Mouse (Mus musculus): ENCODE results near the gene Rhcg. TPM values are rescaled to one million over a fixed set of nuclear protein-coding genes. Genes with fewer than 3 reads are reported as not detected.

The Rhcg gene
- not detected in 2 replicates for total RNA-seq (2014; fragmentation: Nextera tagmentation)
- not detected in 2 replicates for total RNA-seq (2017)
- polyA plus RNA-seq (2012): not detected in 2 replicates

- no peak within 1 kb of the TSS for H3K4me3 ChIP-seq (ENCODE audit: low read depth, low read length)
- ATAC-seq (ENCODE audit: extremely low read depth, insufficient number of reproducible peaks, low FRiP score, poor library complexity, severe bottlenecking): no peak
These were observed at the start of gene Rhcg for GRCm38 (mm10) chr7:79617418-79617817. TSS of gene Rhcg (minus strand) at chr7:79617657.

GRCm38 (mm10) chr7:79666690-79667089, 49.2 kb upstream of the Rhcg start:
- H3K4me1 ChIP-seq (ENCODE audit: insufficient read depth, low read depth, low read length): peaks cover 31% of the 10 kb centered on the region
- TF ChIP-seq GATA2 (IDR thresholded peaks at IDR 0.05; ENCODE audit: borderline replicate concordance, low read depth, low read length) (no peak), GATA1 (IDR thresholded peaks at IDR 0.05; ENCODE audit: borderline replicate concordance, low read length) (no peak), POLR2AphosphoS5 (IDR thresholded peaks at IDR 0.05; ENCODE audit: insufficient replicate concordance, low read depth, low read length) (no peak), TAL1 (conservative IDR thresholded peaks at IDR 0.05; ENCODE audit: low read depth, low read length) (no peak), CTCF (IDR thresholded peaks at IDR 0.05; ENCODE audit: low read depth, low read length) (no peak)
- no peak for ATAC-seq (ENCODE audit: extremely low read depth, insufficient number of reproducible peaks, low FRiP score, poor library complexity, severe bottlenecking)
- no peaks in the 10 kb centered on the region for H3K9me3 ChIP-seq (replicated peaks)
- peaks cover 84% of the 10 kb centered on the region for H3K36me3 ChIP-seq (replicated peaks)
- no peak for DNase-seq (ENCODE audit: low spot score)
- H3K4me3 ChIP-seq (ENCODE audit: low read depth, low read length): no peak overlapping the region
- no peaks in the 10 kb centered on the region for H3K27me3 ChIP-seq (ENCODE audit: insufficient read depth, low read length)

More at GRCm38 (mm10) chr7:79617418-79617817, at the start of gene Rhcg:
- no peak for DNase-seq (ENCODE audit: low spot score)
- TF ChIP-seq CTCF (IDR thresholded peaks at IDR 0.05; ENCODE audit: low read depth, low read length): no peak
- no peaks in the 10 kb centered on the region for H3K36me3 ChIP-seq (replicated peaks)
- peaks cover 16% of the 10 kb centered on the region for H3K27me3 ChIP-seq (ENCODE audit: insufficient read depth, low read length)
- no peaks in the 10 kb centered on the region for H3K4me1 ChIP-seq (ENCODE audit: insufficient read depth, low read depth, low read length)
- H3K9me3 ChIP-seq (replicated peaks): no peaks in the 10 kb centered on the region

GRCm38 (mm10) chr7:79661253-79661890, 43.9 kb upstream of the Rhcg start:
- Histone ChIP-seq H3K36me3 (replicated peaks) (peaks cover 37% of the 10 kb centered on the region), H3K4me3 (ENCODE audit: low read depth, low read length) (peak overlapping the region; percentile 98), H3K4me1 (ENCODE audit: insufficient read depth, low read depth, low read length) (peaks cover 44% of the 10 kb centered on the region), H3K9me3 (replicated peaks) (no peaks in the 10 kb centered on the region), H3K27me3 (ENCODE audit: insufficient read depth, low read length) (0 out of 2 replicates have a peak, but pooled peaks cover 2% of the 10 kb centered on the region)
- no peak for DNase-seq (ENCODE audit: low spot score)
- no peak for TF ChIP-seq TAL1 (conservative IDR thresholded peaks at IDR 0.05; ENCODE audit: low read depth, low read length)
- TF ChIP-seq GATA2 (IDR thresholded peaks at IDR 0.05; ENCODE audit: borderline replicate concordance, low read depth, low read length): no peak
- TF ChIP-seq CTCF (IDR thresholded peaks at IDR 0.05; ENCODE audit: low read depth, low read length): no peak
- no peak for ATAC-seq (ENCODE audit: extremely low read depth, insufficient number of reproducible peaks, low FRiP score, poor library complexity, severe bottlenecking)

GRCm38 (mm10) chr7:79660291-79661150, 43.1 kb upstream of the Rhcg start:
- H3K27me3 ChIP-seq (ENCODE audit: insufficient read depth, low read length): 0 out of 2 replicates have a peak, but pooled peaks cover 4% of the 10 kb centered on the region
- DNase-seq (ENCODE audit: low spot score): peak; percentile 35
- peaks cover 32% of the 10 kb centered on the region for H3K36me3 ChIP-seq (replicated peaks)
- H3K9me3 ChIP-seq (replicated peaks): no peaks in the 10 kb centered on the region
- H3K4me3 ChIP-seq (ENCODE audit: low read depth, low read length): peak overlapping the region; percentile 98
- peaks cover 43% of the 10 kb centered on the region for H3K4me1 ChIP-seq (ENCODE audit: insufficient read depth, low read depth, low read length)
- ATAC-seq (ENCODE audit: extremely low read depth, insufficient number of reproducible peaks, low FRiP score, poor library complexity, severe bottlenecking): no peak
- TF ChIP-seq CTCF (IDR thresholded peaks at IDR 0.05; ENCODE audit: low read depth, low read length) (no peak), TAL1 (conservative IDR thresholded peaks at IDR 0.05; ENCODE audit: low read depth, low read length) (no peak), POLR2AphosphoS5 (IDR thresholded peaks at IDR 0.05; ENCODE audit: insufficient replicate concordance, low read depth, low read length) (no peak), GATA1 (IDR thresholded peaks at IDR 0.05; ENCODE audit: borderline replicate concordance, low read length) (no peak), GATA2 (IDR thresholded peaks at IDR 0.05; ENCODE audit: borderline replicate concordance, low read depth, low read length) (no peak)

- ATAC-seq (ENCODE audit: extremely low read depth, insufficient number of reproducible peaks, low FRiP score, poor library complexity, severe bottlenecking): peak; percentile 100
These were observed 42.3 kb upstream of the Rhcg start, which contains the start of gene Ticrr for GRCm38 (mm10) chr7:79659578-79660290. TSS of gene Ticrr (plus strand) at chr7:79660196.

GRCm38 (mm10) chr7:79654586-79654985, 37.1 kb upstream of the Rhcg start:
- Histone ChIP-seq H3K9me3 (replicated peaks) (no peaks in the 10 kb centered on the region), H3K36me3 (replicated peaks) (no peaks in the 10 kb centered on the region), H3K4me3 (ENCODE audit: low read depth, low read length) (no peak overlapping the region), H3K27me3 (ENCODE audit: insufficient read depth, low read length) (peaks cover 24% of the 10 kb centered on the region), H3K4me1 (ENCODE audit: insufficient read depth, low read depth, low read length) (peaks cover 10% of the 10 kb centered on the region)
- no peak for DNase-seq (ENCODE audit: low spot score)
- TF ChIP-seq GATA2 (IDR thresholded peaks at IDR 0.05; ENCODE audit: borderline replicate concordance, low read depth, low read length): no peak
- TF ChIP-seq CTCF (IDR thresholded peaks at IDR 0.05; ENCODE audit: low read depth, low read length): no peak
- no peak for TF ChIP-seq TAL1 (conservative IDR thresholded peaks at IDR 0.05; ENCODE audit: low read depth, low read length)
- TF ChIP-seq GATA1 (IDR thresholded peaks at IDR 0.05; ENCODE audit: borderline replicate concordance, low read length): no peak
- TF ChIP-seq POLR2AphosphoS5 (IDR thresholded peaks at IDR 0.05; ENCODE audit: insufficient replicate concordance, low read depth, low read length): no peak
- ATAC-seq (ENCODE audit: extremely low read depth, insufficient number of reproducible peaks, low FRiP score, poor library complexity, severe bottlenecking): no peak

More at GRCm38 (mm10) chr7:79659578-79660290, 42.3 kb upstream of the Rhcg start, which contains the start of gene Ticrr:
- Histone ChIP-seq H3K4me1 (ENCODE audit: insufficient read depth, low read depth, low read length) (peaks cover 37% of the 10 kb centered on the region), H3K36me3 (replicated peaks) (peaks cover 24% of the 10 kb centered on the region), H3K27me3 (ENCODE audit: insufficient read depth, low read length) (peaks cover 7% of the 10 kb centered on the region; the same call in 1 of the 2 replicates), H3K9me3 (replicated peaks) (no peaks in the 10 kb centered on the region), H3K4me3 (ENCODE audit: low read depth, low read length) (peak within 1 kb of the TSS; percentile 98)
- peak; percentile 99 for DNase-seq (ENCODE audit: low spot score)
- TF ChIP-seq GATA2 (IDR thresholded peaks at IDR 0.05; ENCODE audit: borderline replicate concordance, low read depth, low read length): no peak
- TF ChIP-seq GATA1 (IDR thresholded peaks at IDR 0.05; ENCODE audit: borderline replicate concordance, low read length): no peak
- TF ChIP-seq CTCF (IDR thresholded peaks at IDR 0.05; ENCODE audit: low read depth, low read length): no peak
- TF ChIP-seq POLR2AphosphoS5 (IDR thresholded peaks at IDR 0.05; ENCODE audit: insufficient replicate concordance, low read depth, low read length): no peak
- no peak for TF ChIP-seq TAL1 (conservative IDR thresholded peaks at IDR 0.05; ENCODE audit: low read depth, low read length)

Data from G1E (cell line).